Mouse (Mus musculus) myocyte (in vitro differentiated cells): Measurements from ENCODE around the gene Mettl22.

ENCODE experiments used
- CEBPB ChIP-seq: IDR thresholded peaks from 2 replicates; pipeline ENCODE4 v1.6.1; 2011; ENCODE audit warnings: mild to moderate bottlenecking, moderate library complexity; ENCODE audit not compliant: poor library complexity, insufficient read depth, severe bottlenecking
- E2F4 ChIP-seq: IDR thresholded peaks from one replicate; pipeline ENCODE4 v1.6.1; 2011; ENCODE audit warnings: mild to moderate bottlenecking, control low read depth, moderate library complexity; ENCODE audit not compliant: insufficient read depth
- MAX ChIP-seq: IDR thresholded peaks from one replicate; pipeline ENCODE4 v1.6.1; 2011; ENCODE audit warnings: low read depth, mild to moderate bottlenecking, control low read depth
- MYOD1 ChIP-seq, 3 experiments: IDR thresholded peaks; one replicate each; pipeline ENCODE4 v1.6.1; 2011; ENCODE audit warnings: control low read depth in 2 of 3, low read depth in 2 of 3, mild to moderate bottlenecking in 2 of 3, moderate library complexity in 1 of 3; ENCODE audit not compliant: insufficient read length in 2 of 3, control insufficient read depth in 1 of 3
- POLR2A ChIP-seq: IDR thresholded peaks from one replicate; pipeline ENCODE4 v1.6.1; 2011; ENCODE audit warnings: low read depth, mild to moderate bottlenecking, control low read depth, moderate library complexity; ENCODE audit not compliant: insufficient read length
- POLR2AphosphoS2 ChIP-seq: IDR thresholded peaks from one replicate; pipeline ENCODE4 v1.6.1; 2011; ENCODE audit warnings: low read depth, control low read depth; ENCODE audit not compliant: insufficient read length
- SRF ChIP-seq: IDR thresholded peaks from one replicate; pipeline ENCODE4 v1.6.1; 2011; ENCODE audit warnings: low read depth; ENCODE audit not compliant: control insufficient read depth, insufficient read length
- TCF12 ChIP-seq: IDR thresholded peaks from one replicate; pipeline ENCODE4 v1.6.1; 2011; ENCODE audit warnings: mild to moderate bottlenecking, control low read depth; ENCODE audit not compliant: poor library complexity, insufficient read depth, severe bottlenecking
- TCF3 ChIP-seq: IDR thresholded peaks from one replicate; pipeline ENCODE4 v1.6.1; 2011; ENCODE audit warnings: low read depth, control low read depth; ENCODE audit not compliant: insufficient read length
- USF1 ChIP-seq: IDR thresholded peaks from one replicate; pipeline ENCODE4 v1.6.1; 2011; ENCODE audit warnings: low read depth, mild to moderate bottlenecking, control low read depth, moderate library complexity

- no peak for TF ChIP-seq POLR2A
- no peak for TF ChIP-seq SRF
- TF ChIP-seq TCF3 = no peak
- no peak for TF ChIP-seq CEBPB
- no peak for TF ChIP-seq MAX
- TF ChIP-seq E2F4 = no peak
- no peak for TF ChIP-seq TCF12
- no peak for TF ChIP-seq USF1
- TF ChIP-seq MYOD1 (IDR thresholded peaks at IDR 0.05; ENCODE audit: control insufficient read depth in 1 of 3, insufficient read length in 2 of 3, low read depth in 2 of 3) = no peak
- TF ChIP-seq POLR2AphosphoS2 = no peak
Measured at GRCm38 (mm10) chr16:8521322-8521721, 50.7 kb downstream of the Mettl22 start.
